In the genomic region with DNA sequence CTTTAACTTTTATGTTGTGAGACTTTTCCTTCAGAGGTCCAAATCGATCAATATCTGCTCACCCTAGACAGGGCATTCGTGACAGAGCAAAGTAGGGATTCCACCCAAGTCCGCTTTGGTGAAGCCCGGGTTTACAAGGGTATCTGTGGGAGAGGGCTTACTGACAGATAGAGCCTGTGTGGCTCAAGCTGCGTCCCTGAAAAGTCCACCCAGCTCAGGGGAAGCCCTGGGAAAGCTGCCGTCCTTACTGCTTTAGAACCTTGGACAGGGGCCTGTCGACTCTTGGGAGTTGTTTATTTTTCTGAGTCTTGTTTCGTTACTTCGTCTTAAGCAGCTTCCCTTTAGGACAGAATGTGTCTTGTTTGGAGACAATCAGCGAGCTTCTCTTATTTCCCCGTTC, we compare ENCODE assay signal across 8 mouse cellular contexts. TPM values are rescaled to one million over a fixed set of nuclear protein-coding genes. Genes with fewer than 3 reads are reported as not detected.
DNase-seq lines count a peak whose midpoint lies in the region; ATAC-seq and TF ChIP-seq lines count a peak whose summit lies in the region.

No protein-coding gene starts in this region.

- peaks cover 76% of the 10 kb centered on the region for H3K27me3 ChIP-seq in erythroblast, embryonic 14.5 days (ENCODE audit: control insufficient read depth)
- H3K27me3 ChIP-seq in heart, embryonic 16.5 days (ENCODE audit: control insufficient read depth, insufficient read depth, low read length), result peaks cover 18% of the 10 kb centered on the region
- H3K27me3 ChIP-seq in limb, embryonic 14.5 days (ENCODE audit: control insufficient read depth, insufficient read depth, low read length), result peaks cover 15% of the 10 kb centered on the region; the same call in 1 of the 2 replicates

- H3K4me2 ChIP-seq in heart, embryonic 16.5 days (ENCODE audit: low read depth, low read length), result peak overlapping the region; percentile 99
- H3K4me2 ChIP-seq in limb, embryonic 14.5 days (replicated peaks; ENCODE audit: low read depth, low read length, severe bottlenecking), result peak overlapping the region; percentile 95

- ATAC-seq in erythroblast, adult 5-6 weeks (replicated peaks; ENCODE audit: low FRiP score, poor library complexity, severe bottlenecking), result no peak
- no peak for ATAC-seq in heart, embryonic 16.5 days (replicated peaks; ENCODE audit: extremely low read depth, insufficient read depth, low FRiP score)
- no peak for ATAC-seq in limb, embryonic 14.5 days (ENCODE audit: low FRiP score, low read depth)

- H3K4me1 ChIP-seq in erythroblast, embryonic 14.5 days (ENCODE audit: control insufficient read depth), result peaks cover 19% of the 10 kb centered on the region
- H3K4me1 ChIP-seq in heart, embryonic 16.5 days (ENCODE audit: control insufficient read depth, insufficient read depth, low read length), result peaks cover 10% of the 10 kb centered on the region; the same call in 1 of the 2 replicates
- no peaks in the 10 kb centered on the region for H3K4me1 ChIP-seq in limb, embryonic 14.5 days (ENCODE audit: control insufficient read depth, insufficient read depth, low read length)

- 10% methylated on average over 11 of the region's 11 CpGs for WGBS in heart, embryonic 16.5 days
- 13% methylated on average over 11 of the region's 11 CpGs for WGBS in limb, embryonic 14.5 days

- no peak overlapping the region for H3K27ac ChIP-seq in heart, embryonic 16.5 days (ENCODE audit: low read length)
- H3K27ac ChIP-seq in limb, embryonic 14.5 days (replicated peaks; ENCODE audit: low read depth, low read length), result no peak overlapping the region

- TF ChIP-seq POLR2A in limb, embryonic 14.5 days (IDR thresholded peaks at IDR 0.05; ENCODE audit: borderline replicate concordance, extremely low read depth, insufficient read depth, insufficient read length), result no peak

- H3K36me3 ChIP-seq in erythroblast, embryonic 14.5 days (ENCODE audit: control insufficient read depth), result no peaks in the 10 kb centered on the region
- H3K36me3 ChIP-seq in heart, embryonic 16.5 days (ENCODE audit: control insufficient read depth, insufficient read depth), result no peaks in the 10 kb centered on the region
- H3K36me3 ChIP-seq in limb, embryonic 14.5 days (ENCODE audit: control insufficient read depth, insufficient read depth, low read length), result no peaks in the 10 kb centered on the region

- no peaks in the 10 kb centered on the region for H3K9me3 ChIP-seq in erythroblast, embryonic 14.5 days (ENCODE audit: control insufficient read depth, low read length)
- no peaks in the 10 kb centered on the region for H3K9me3 ChIP-seq in heart, embryonic 16.5 days (replicated peaks; ENCODE audit: control insufficient read depth, low read length)
- no peaks in the 10 kb centered on the region for H3K9me3 ChIP-seq in limb, embryonic 14.5 days (ENCODE audit: control insufficient read depth, low read length)

- peak overlapping the region; percentile 74 for H3K4me3 ChIP-seq in erythroblast, embryonic 14.5 days (replicated peaks)
- H3K4me3 ChIP-seq in heart, embryonic 16.5 days (ENCODE audit: low read length), result peak overlapping the region; percentile 63
- H3K4me3 ChIP-seq in limb, embryonic 14.5 days (replicated peaks; ENCODE audit: low read length), result peak overlapping the region; percentile 60

- peak; percentile 38 for DNase-seq in R1 (ENCODE audit: low read depth, low spot score)
- DNase-seq in limb, embryonic 14.5 days (ENCODE audit: low spot score), result peak; percentile 4
- DNase-seq in retina, embryonic 14.5 days (ENCODE audit: low spot score), result peak; percentile 38
- DNase-seq in urinary bladder, postnatal 25 days (ENCODE audit: low spot score), result no peak
- no peak for DNase-seq in layer of hippocampus, adult 8-10 months (ENCODE audit: low spot score in 2 of 2)

- H3K9ac ChIP-seq in heart, embryonic 16.5 days (ENCODE audit: low read length), result no peak overlapping the region
- no peak overlapping the region for H3K9ac ChIP-seq in limb, embryonic 14.5 days (ENCODE audit: low read depth, low read length, severe bottlenecking)

RNA-seq across cellular contexts. Expression of a gene that starts 1.0 kb away (rescaled TPM):
- not detected in 2 replicates for polyA plus RNA-seq in erythroblast, embryonic 14.5 days (2012)
- total RNA-seq in erythroblast, adult 5-6 weeks (2015; ENCODE audit: low replicate concordance), result not detected in 2 replicates
- not detected in 2 replicates for total RNA-seq in erythroblast, adult 5-6 weeks (2017; ENCODE audit: low replicate concordance)
- 0.24 and 0.42 TPM in 2 replicates for polyA plus RNA-seq in heart, embryonic 16.5 days (2015; fragmentation: Nextera tagmentation; extraction: Ambion mirVana)
- polyA plus RNA-seq in limb, embryonic 14.5 days (2012; rRNA removed), result 0.79 and 1.0 TPM in 2 replicates
- polyA plus RNA-seq in limb, embryonic 14.5 days (2014; fragmentation: Nextera tagmentation; extraction: Ambion mirVana), result 1.3 and 1.5 TPM in 2 replicates
- total RNA-seq in layer of hippocampus, adult 8-10 months (2022), result 1 to 10 TPM; 1.1 to 2.4 (median 2.1) TPM

RNA-seq across cellular contexts. Expression of a gene that starts 26.2 kb away (rescaled TPM):
- 1.2 and 2.4 TPM in 2 replicates for polyA plus RNA-seq in erythroblast, embryonic 14.5 days (2012)
- 29.5 and 32.9 TPM in 2 replicates for total RNA-seq in erythroblast, adult 5-6 weeks (2015; ENCODE audit: low replicate concordance)
- total RNA-seq in erythroblast, adult 5-6 weeks (2017; ENCODE audit: low replicate concordance), result 39.2 and 56.2 TPM in 2 replicates
- 35.2 and 41.0 TPM in 2 replicates for polyA plus RNA-seq in heart, embryonic 16.5 days (2015; fragmentation: Nextera tagmentation; extraction: Ambion mirVana)
- 9.8 and 18.9 TPM in 2 replicates for polyA plus RNA-seq in limb, embryonic 14.5 days (2012; rRNA removed)
- 35.8 and 37.3 TPM in 2 replicates for polyA plus RNA-seq in limb, embryonic 14.5 days (2014; fragmentation: Nextera tagmentation; extraction: Ambion mirVana)
- total RNA-seq in layer of hippocampus, adult 8-10 months (2022), result under 1 TPM; 0.37 to 0.73 (median 0.64) TPM

Comparison
In these comparisons a context has a peak if more than half of its experiments do, and no peak if none do; other contexts are left out.
1. DNase-seq: peak in R1 (single experiment), limb, embryonic 14.5 days (single experiment) and retina, embryonic 14.5 days (single experiment); none in urinary bladder, postnatal 25 days (single experiment) and layer of hippocampus, adult 8-10 months (0 of 2).
2. Peak in every context shown above with its lines, with median percentiles within 50 percentile points of each other: H3K4me3 ChIP-seq.